Mouse (Mus musculus) frontal cortex, adult (tissue): ENCODE data around the gene Rcsd1.

Experiments
- ATAC-seq: cut with Nextera tagmentation; 2 replicates; pipeline ENCODE4 v1.9.2; 2017; ENCODE audit warnings: mild to moderate bottlenecking, moderate library complexity, mixed read lengths; ENCODE audit not compliant: low TSS enrichment

The Rcsd1 gene

GRCm38 (mm10) chr1:165709629-165710256 is at the start of gene Rcsd1:
TSS of gene Rcsd1 (minus strand) at chr1:165709757.
- ATAC-seq = peak; percentile 90

- no peak for ATAC-seq
Observed at GRCm38 (mm10) chr1:165755194-165755593, 45.6 kb upstream of the Rcsd1 start.

- ATAC-seq = no peak
Observed at GRCm38 (mm10) chr1:165754205-165754604, 44.6 kb upstream of the Rcsd1 start.

GRCm38 (mm10) chr1:165751838-165752237 is 42.3 kb upstream of the Rcsd1 start:
- ATAC-seq = no peak

- ATAC-seq = no peak
Observed at GRCm38 (mm10) chr1:165751142-165751541, 41.6 kb upstream of the Rcsd1 start.

- no peak for ATAC-seq
Observed at GRCm38 (mm10) chr1:165748053-165748452, 38.5 kb upstream of the Rcsd1 start.

GRCm38 (mm10) chr1:165741989-165742388 is 32.4 kb upstream of the Rcsd1 start:
- ATAC-seq = no peak

- no peak for ATAC-seq
Observed at GRCm38 (mm10) chr1:165738985-165739384, 29.4 kb upstream of the Rcsd1 start.

GRCm38 (mm10) chr1:165737867-165738266 is 28.3 kb upstream of the Rcsd1 start:
- ATAC-seq = no peak

- no peak for ATAC-seq
Observed at GRCm38 (mm10) chr1:165737451-165737850, 27.9 kb upstream of the Rcsd1 start.

- peak; percentile 99 for ATAC-seq
Observed at GRCm38 (mm10) chr1:165735826-165736818, 26.6 kb upstream of the Rcsd1 start.

GRCm38 (mm10) chr1:165734840-165735239 is 25.3 kb upstream of the Rcsd1 start:
- ATAC-seq = no peak

- ATAC-seq = no peak
Observed at GRCm38 (mm10) chr1:165731553-165731952, 22.0 kb upstream of the Rcsd1 start.

- ATAC-seq = no peak
Observed at GRCm38 (mm10) chr1:165730129-165730528, 20.6 kb upstream of the Rcsd1 start.

GRCm38 (mm10) chr1:165728057-165728639 is 18.6 kb upstream of the Rcsd1 start:
- no peak for ATAC-seq

GRCm38 (mm10) chr1:165726986-165727385 is 17.4 kb upstream of the Rcsd1 start:
- ATAC-seq = no peak

- no peak for ATAC-seq
Observed at GRCm38 (mm10) chr1:165725039-165725644, 15.6 kb upstream of the Rcsd1 start.

- no peak for ATAC-seq
Observed at GRCm38 (mm10) chr1:165724219-165725033, 14.9 kb upstream of the Rcsd1 start.

GRCm38 (mm10) chr1:165722531-165723123 is 13.1 kb upstream of the Rcsd1 start:
- no peak for ATAC-seq

GRCm38 (mm10) chr1:165718543-165719105 is 9.1 kb upstream of the Rcsd1 start:
- no peak for ATAC-seq
